Mouse (Mus musculus): ENCODE data around the gene Ros1. TPM values are rescaled to one million over a fixed set of nuclear protein-coding genes. Genes with fewer than 3 reads are reported as not detected.

The Ros1 gene
- polyA plus RNA-seq (2015; fragmentation: Nextera tagmentation; extraction: Ambion mirVana), result not detected in 2 replicates

GRCm38 (mm10) chr10:52194957-52195852, at the start of gene Ros1:
Gene Ros1, minus strand, starts transcription at chr10:52195244.

GRCm38 (mm10) chr10:52233301-52233968, 38.4 kb upstream of the Ros1 start, which contains the start of gene Dcbld1:
Gene Dcbld1, plus strand, starts transcription at chr10:52233619.

GRCm38 (mm10) chr10:52022413-52023212, 172.4 kb downstream of the Ros1 start, which contains the start of gene Vgll2:
Gene Vgll2, plus strand, starts transcription at chr10:52022502.

Small RNA genes lying within 50 kb of the gene (microRNA-seq; reads per million reads assigned to microRNA genes)
- gene Gm24084, result not detected

Other genes with a start within 250 kb of the Ros1 start
- gene Vgll2, start 172.7 kb downstream of the Ros1 start, polyA plus RNA-seq (2015; fragmentation: Nextera tagmentation; extraction: Ambion mirVana), result 0.21 TPM in 1 of 2 replicates, not detected in the other
- gene Dcbld1, start 38.4 kb upstream of the Ros1 start, polyA plus RNA-seq (2015; fragmentation: Nextera tagmentation; extraction: Ambion mirVana), result 19.9 and 21.9 TPM in 2 replicates
- gene Gm26741, start 163.5 kb upstream of the Ros1 start, polyA plus RNA-seq (2015; fragmentation: Nextera tagmentation; extraction: Ambion mirVana), result not detected in 2 replicates
- gene Gopc, start 186.9 kb upstream of the Ros1 start, polyA plus RNA-seq (2015; fragmentation: Nextera tagmentation; extraction: Ambion mirVana), result 30.8 and 33.5 TPM in 2 replicates
- not detected in 2 replicates for gene Nepn, start 193.7 kb upstream of the Ros1 start, polyA plus RNA-seq (2015; fragmentation: Nextera tagmentation; extraction: Ambion mirVana)
- 21.8 and 22.1 TPM in 2 replicates for gene Nus1, start 222.3 kb upstream of the Ros1 start, polyA plus RNA-seq (2015; fragmentation: Nextera tagmentation; extraction: Ambion mirVana)